Mouse (Mus musculus) stomach, embryonic 15.5 days (tissue): ENCODE results near the gene Lrrc3c. TPM values are rescaled to one million over a fixed set of nuclear protein-coding genes. Genes with fewer than 3 reads are reported as not detected.

Experiments used
- ATAC-seq: fragments of 200-750 bp; cut with Nextera tagmentation; 2 replicates; pipeline ENCODE4 v1.8.0; 2017; ENCODE audit warnings: low read depth, moderate number of reproducible peaks, moderate TSS enrichment; ENCODE audit not compliant: insufficient read depth, low FRiP score
- H3K27ac ChIP-seq: fragments of 300-500 bp; sonication (generic); 2 replicates; pipeline ENCODE4 v1.5.1; 2015; ENCODE audit warnings: mild to moderate bottlenecking, inconsistent platforms
- H3K27me3 ChIP-seq: fragments of 300-500 bp; sonication (generic); replicated peaks from 2 replicates; pipeline ENCODE4 v1.6.1; 2015; ENCODE audit warnings: inconsistent platforms
- H3K36me3 ChIP-seq: fragments of 300-500 bp; sonication (generic); 2 replicates; pipeline ENCODE4 v1.6.1; 2015; ENCODE audit warnings: inconsistent platforms
- H3K4me1 ChIP-seq: fragments of 300-500 bp; sonication (generic); 2 replicates; pipeline ENCODE4 v1.6.1; 2015; ENCODE audit warnings: inconsistent platforms
- H3K4me2 ChIP-seq: fragments of 300-500 bp; sonication (generic); 2 replicates; pipeline ENCODE4 v1.6.1; 2015; ENCODE audit warnings: mild to moderate bottlenecking, inconsistent platforms
- H3K4me3 ChIP-seq: fragments of 300-500 bp; sonication (generic); replicated peaks from 2 replicates; pipeline ENCODE4 v1.5.1; 2015; ENCODE audit warnings: inconsistent platforms
- H3K9ac ChIP-seq: fragments of 300-500 bp; sonication (generic); 2 replicates; pipeline ENCODE4 v1.6.1; 2015; ENCODE audit warnings: inconsistent platforms
- H3K9me3 ChIP-seq: fragments of 300-500 bp; sonication (generic); 2 replicates; pipeline ENCODE4 v1.6.1; 2016; ENCODE audit warnings: inconsistent platforms
- WGBS: fragments of 180-500 bp; shearing (Covaris S2); methylation state at CpG from one replicate; pipeline ENCODE4 v1.1.7; 2015; 5-methylcytosine and 5-hydroxymethylcytosine counted together
- polyA plus RNA-seq: library from polyadenylated mRNA; unstranded; fragments of >200 nt; fragmentation: Nextera tagmentation; extraction: Ambion mirVana; gene quantifications from 2 replicates; pipeline ENCODE4 v1.2.1, GENCODE M21; 2015

The Lrrc3c gene
- polyA plus RNA-seq, result not detected in 2 replicates

DNA sequence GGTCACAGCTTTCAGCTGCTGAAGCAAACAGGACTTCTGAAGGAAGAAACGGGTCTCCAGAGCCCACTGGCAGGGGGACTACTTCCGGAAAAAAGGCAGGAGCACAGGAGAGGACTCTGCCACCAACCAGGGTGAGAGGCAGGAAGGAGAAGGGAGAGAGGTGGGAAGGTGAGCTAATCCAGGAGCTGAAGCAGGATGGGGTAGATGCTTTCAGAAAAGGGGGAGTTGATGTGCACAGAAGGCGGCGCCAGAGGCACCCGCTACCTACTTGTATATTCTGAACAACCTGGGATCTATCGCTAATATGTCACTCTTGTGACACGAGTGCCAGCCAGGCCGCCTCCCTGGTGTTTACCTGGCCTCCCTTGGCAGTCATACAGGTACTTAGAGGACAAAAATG lies at the start of gene Lrrc3c:
TSS of gene Lrrc3c (plus strand) at position 301 of the 400 bp plus-strand sequence.
- Histone ChIP-seq H3K4me1 (peaks cover 4% of the 10 kb centered on the region; the same call in 1 of the 2 replicates), H3K4me2 (no peak within 1 kb of the TSS), H3K36me3 (no peaks in the 10 kb centered on the region), H3K4me3 (no peak within 1 kb of the TSS), H3K27me3 (peaks cover 13% of the 10 kb centered on the region; the same call in 1 of the 2 replicates), H3K9me3 (no peaks in the 10 kb centered on the region), H3K27ac (no peak within 1 kb of the TSS), H3K9ac (no peak within 1 kb of the TSS)
- no peak for ATAC-seq
- WGBS, result 78% methylated on average over 8 of the region's 8 CpGs

- ATAC-seq, result no peak
- Histone ChIP-seq H3K9ac (no peak overlapping the region), H3K4me3 (no peak overlapping the region), H3K9me3 (no peaks in the 10 kb centered on the region), H3K36me3 (no peaks in the 10 kb centered on the region), H3K4me1 (peaks cover 11% of the 10 kb centered on the region), H3K27ac (no peak overlapping the region), H3K4me2 (no peak overlapping the region), H3K27me3 (peaks cover 37% of the 10 kb centered on the region)
- 59% methylated on average over 4 of the region's 4 CpGs for WGBS
Measured at GRCm38 (mm10) chr11:98549363-98549762, 48.7 kb upstream of the Lrrc3c start.

GRCm38 (mm10) chr11:98550311-98550974 lies 47.6 kb upstream of the Lrrc3c start:
- Histone ChIP-seq H3K4me2 (peak overlapping the region; percentile 89), H3K9me3 (no peaks in the 10 kb centered on the region), H3K4me1 (peaks cover 9% of the 10 kb centered on the region), H3K4me3 (peak overlapping the region; percentile 92), H3K27me3 (peaks cover 37% of the 10 kb centered on the region), H3K9ac (no peak overlapping the region), H3K36me3 (no peaks in the 10 kb centered on the region), H3K27ac (no peak overlapping the region)
- 18% methylated on average over 20 of the region's 20 CpGs for WGBS
- no peak for ATAC-seq

GRCm38 (mm10) chr11:98550975-98551828 lies 46.9 kb upstream of the Lrrc3c start, which contains the start of gene Zpbp2:
Zpbp2 (plus strand) TSS chr11:98551097.
- peak; percentile 96 for ATAC-seq
- 1% methylated on average over 51 of the region's 51 CpGs for WGBS
- Histone ChIP-seq H3K4me2 (peak within 1 kb of the TSS; percentile 89), H3K9me3 (no peaks in the 10 kb centered on the region), H3K27me3 (peaks cover 30% of the 10 kb centered on the region), H3K4me3 (peak within 1 kb of the TSS; percentile 92), H3K27ac (peak within 1 kb of the TSS; percentile 74), H3K4me1 (0 out of 2 replicates have a peak, but pooled peaks cover 4% of the 10 kb centered on the region), H3K9ac (peak within 1 kb of the TSS; percentile 65; the same call in 1 of the 2 replicates), H3K36me3 (no peaks in the 10 kb centered on the region)

DNA sequence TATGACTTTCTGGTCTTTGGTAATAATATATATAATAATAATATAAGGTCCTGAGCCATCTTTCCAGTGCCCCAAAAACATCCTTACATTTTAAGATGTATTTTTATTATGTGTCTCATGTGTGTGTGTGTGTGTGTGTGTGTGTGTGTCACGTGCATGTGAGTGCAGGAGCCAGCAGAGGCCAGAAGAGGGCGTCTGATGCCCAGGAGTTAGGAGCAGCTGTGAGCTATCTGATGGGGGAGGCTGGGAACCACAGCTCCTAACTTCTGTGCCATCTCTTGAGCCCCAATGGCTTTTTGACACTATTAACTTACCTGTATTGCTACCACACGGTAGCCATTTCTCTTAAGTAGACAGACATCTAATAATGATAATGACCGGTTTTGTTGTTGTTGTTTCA lies 44.1 kb upstream of the Lrrc3c start:
- ATAC-seq, result no peak
- Histone ChIP-seq H3K27ac (no peak overlapping the region), H3K4me1 (0 out of 2 replicates have a peak, but pooled peaks cover 4% of the 10 kb centered on the region), H3K36me3 (no peaks in the 10 kb centered on the region), H3K4me2 (no peak overlapping the region), H3K9me3 (no peaks in the 10 kb centered on the region), H3K27me3 (peaks cover 6% of the 10 kb centered on the region; the same call in 1 of the 2 replicates), H3K4me3 (no peak overlapping the region), H3K9ac (no peak overlapping the region)
- 91% methylated on average over 4 of the region's 4 CpGs for WGBS

DNA sequence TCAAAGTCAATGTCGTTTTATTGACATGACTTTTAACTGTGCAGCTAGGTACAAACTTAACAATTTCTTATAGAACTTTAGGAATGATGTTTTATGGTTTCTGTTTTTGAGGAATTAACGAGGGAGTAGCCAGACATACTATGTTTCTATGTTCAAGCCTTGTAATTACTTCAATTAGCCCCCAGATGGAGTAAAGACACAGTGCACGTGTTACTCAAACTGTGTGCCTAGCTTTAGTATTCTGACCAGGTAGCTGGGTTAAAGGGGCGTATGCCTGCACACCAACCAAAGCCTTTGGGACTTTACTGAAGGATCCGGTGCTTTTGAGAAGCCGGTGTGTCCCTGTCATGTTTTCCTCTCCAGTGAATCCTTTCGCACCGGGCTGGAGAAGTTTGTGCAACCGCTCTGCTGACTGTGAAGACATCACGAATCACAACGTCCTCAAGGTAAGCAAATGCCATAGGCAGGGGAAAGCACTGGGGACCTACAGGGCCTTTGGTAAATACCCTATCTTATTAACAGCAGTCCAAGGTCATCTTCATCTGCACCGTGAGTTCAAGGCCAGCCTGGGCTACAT lies 42.9 kb upstream of the Lrrc3c start:
- 0 out of 2 replicates have a peak, but pooled peaks cover 4% of the 10 kb centered on the region for H3K4me1 ChIP-seq
- H3K9ac ChIP-seq, result no peak overlapping the region
- H3K9me3 ChIP-seq, result no peaks in the 10 kb centered on the region
- WGBS, result 63% methylated on average over 12 of the region's 12 CpGs
- H3K27me3 ChIP-seq, result no peaks in the 10 kb centered on the region
- no peak overlapping the region for H3K27ac ChIP-seq
- H3K36me3 ChIP-seq, result no peaks in the 10 kb centered on the region
- no peak for ATAC-seq
- H3K4me3 ChIP-seq, result no peak overlapping the region
- no peak overlapping the region for H3K4me2 ChIP-seq

- no peak overlapping the region for H3K27ac ChIP-seq
- no peak for ATAC-seq
- H3K27me3 ChIP-seq, result no peaks in the 10 kb centered on the region
- H3K4me1 ChIP-seq, result no peaks in the 10 kb centered on the region
- WGBS, result 22% methylated on average over 7 of the region's 7 CpGs
- no peaks in the 10 kb centered on the region for H3K36me3 ChIP-seq
- H3K9me3 ChIP-seq, result no peaks in the 10 kb centered on the region
- no peak overlapping the region for H3K4me3 ChIP-seq
- H3K9ac ChIP-seq, result no peak overlapping the region
- H3K4me2 ChIP-seq, result no peak overlapping the region
Measured at GRCm38 (mm10) chr11:98560942-98561341, 37.1 kb upstream of the Lrrc3c start.

GRCm38 (mm10) chr11:98563025-98563424 lies 35.1 kb upstream of the Lrrc3c start:
- no peak overlapping the region for H3K27ac ChIP-seq
- H3K27me3 ChIP-seq, result no peaks in the 10 kb centered on the region
- H3K4me3 ChIP-seq, result no peak overlapping the region
- H3K9ac ChIP-seq, result no peak overlapping the region
- no peaks in the 10 kb centered on the region for H3K4me1 ChIP-seq
- 69% methylated on average over 3 of the region's 3 CpGs for WGBS
- H3K9me3 ChIP-seq, result no peaks in the 10 kb centered on the region
- no peak overlapping the region for H3K4me2 ChIP-seq
- no peak for ATAC-seq
- H3K36me3 ChIP-seq, result no peaks in the 10 kb centered on the region

DNA sequence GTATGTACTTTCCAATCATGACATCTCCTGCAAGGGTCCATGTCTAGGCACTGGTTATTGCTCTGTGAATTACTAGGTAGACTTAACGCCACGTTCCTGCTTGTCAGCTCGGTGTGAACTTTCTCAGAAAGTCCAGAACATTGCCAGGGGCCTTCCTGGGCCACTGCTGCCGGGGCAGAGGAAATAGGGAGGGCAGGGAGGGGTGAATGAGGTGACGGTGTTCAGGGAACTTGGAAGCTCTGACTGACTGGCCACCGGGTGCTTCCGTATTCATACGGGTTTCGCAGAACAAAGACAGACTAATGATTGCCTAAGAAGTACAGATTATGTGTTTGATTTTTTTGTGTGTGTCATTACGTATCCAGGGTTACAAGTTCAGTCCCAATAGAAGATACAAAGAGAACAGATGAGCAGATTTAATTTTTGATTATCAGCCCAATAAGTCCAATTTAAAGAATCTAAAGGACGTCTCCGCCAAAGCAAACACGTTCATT lies 34.1 kb upstream of the Lrrc3c start:
- Histone ChIP-seq H3K27ac (no peak overlapping the region), H3K9ac (no peak overlapping the region), H3K36me3 (no peaks in the 10 kb centered on the region), H3K9me3 (no peaks in the 10 kb centered on the region), H3K4me3 (no peak overlapping the region), H3K27me3 (no peaks in the 10 kb centered on the region), H3K4me2 (no peak overlapping the region), H3K4me1 (no peaks in the 10 kb centered on the region)
- ATAC-seq, result no peak
- WGBS, result 56% methylated on average over 13 of the region's 13 CpGs

- H3K27me3 ChIP-seq, result no peaks in the 10 kb centered on the region
- 84% methylated on average over 8 of the region's 8 CpGs for WGBS
- H3K9me3 ChIP-seq, result no peaks in the 10 kb centered on the region
- H3K27ac ChIP-seq, result no peak overlapping the region
- no peak overlapping the region for H3K4me3 ChIP-seq
- H3K4me2 ChIP-seq, result no peak overlapping the region
- H3K9ac ChIP-seq, result no peak overlapping the region
- no peaks in the 10 kb centered on the region for H3K4me1 ChIP-seq
- H3K36me3 ChIP-seq, result no peaks in the 10 kb centered on the region
- no peak for ATAC-seq
Measured at GRCm38 (mm10) chr11:98568326-98568725, 29.8 kb upstream of the Lrrc3c start.

DNA sequence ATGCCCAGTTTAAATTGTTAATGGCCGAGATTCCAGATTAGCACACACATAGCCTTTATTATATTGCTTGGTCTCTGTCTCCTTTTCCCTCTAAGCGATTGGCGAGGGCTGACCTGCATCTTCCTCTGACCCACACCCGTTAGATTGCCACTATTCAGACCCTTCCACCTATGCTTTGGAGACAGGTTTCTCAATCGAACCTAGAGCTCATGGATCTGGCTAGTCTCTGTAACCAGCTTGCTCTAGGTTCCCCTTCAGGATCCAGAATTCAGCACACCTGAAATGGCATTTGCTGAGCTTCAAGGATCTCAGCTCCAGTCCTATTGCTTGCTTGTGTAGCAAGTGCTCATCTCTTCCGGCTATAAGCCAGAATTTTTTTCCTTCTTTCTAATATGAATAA lies 28.6 kb upstream of the Lrrc3c start:
- H3K4me3 ChIP-seq, result no peak overlapping the region
- 78% methylated on average over 6 of the region's 6 CpGs for WGBS
- no peak overlapping the region for H3K4me2 ChIP-seq
- H3K9ac ChIP-seq, result no peak overlapping the region
- no peaks in the 10 kb centered on the region for H3K36me3 ChIP-seq
- H3K4me1 ChIP-seq, result no peaks in the 10 kb centered on the region
- H3K9me3 ChIP-seq, result no peaks in the 10 kb centered on the region
- no peak for ATAC-seq
- no peaks in the 10 kb centered on the region for H3K27me3 ChIP-seq
- no peak overlapping the region for H3K27ac ChIP-seq
